Comparison of ENCODE assay signal across 32 mouse cellular contexts in genomic region chr12:10078341-10078740, GRCm38 (mm10).
DNase-seq lines count a peak whose midpoint lies in the region; ATAC-seq and TF ChIP-seq lines count a peak whose summit lies in the region.
"Had no signal": no experiment of that assay in that cellular context is flagged by ENCODE, and none has a peak within 500 bp of the region (broad histone marks: within the 10 kb centered on the region; RNA-seq: fewer than 3 reads in every experiment).

No protein-coding gene starts in this region.

- intact Hi-C loops in left cerebral cortex, postnatal 10 days (cut with DNase I) = no loop called here

- no peak for TF ChIP-seq CTCF in stomach, postnatal 0 days (IDR thresholded peaks at IDR 0.05; ENCODE audit: low read depth)

- TF ChIP-seq EP300 in stomach, postnatal 0 days (optimal IDR thresholded peaks at IDR 0.05) = no peak

- no peak for ATAC-seq in kidney, embryonic 15.5 days (replicated peaks; ENCODE audit: low FRiP score)
- ATAC-seq in stomach, embryonic 14.5 days (ENCODE audit: insufficient number of reproducible peaks, insufficient read depth, low FRiP score, low read depth) = no peak
- ATAC-seq in stomach, postnatal 0 days (ENCODE audit: low FRiP score, low TSS enrichment) = no peak
- ATAC-seq: forebrain, embryonic 16.5 days; hindbrain, postnatal 0 days had no signal

- peak; percentile 22 for DNase-seq in adrenal gland, postnatal 14 days
- DNase-seq in adrenal gland, adult 8-10 months = no peak
- peak; percentile 17 for DNase-seq in kidney, postnatal 10 days
- DNase-seq in stomach, postnatal 0 days (ENCODE audit: low spot score) = no peak
- no peak for DNase-seq in left cerebral cortex, postnatal 10 days (ENCODE audit: extremely low spot score in 1 of 2, low spot score in 2 of 2)
- DNase-seq in urinary bladder, postnatal 4 days (ENCODE audit: low spot score in 2 of 2) = no peak
- DNase-seq: adrenal gland, postnatal 25 days; cerebellum, adult 11-12 months; cerebellum, postnatal 10 days; gastrocnemius, adult 2 months; gastrocnemius, postnatal 36 days; heart, adult 18-20 months; heart, postnatal 36 days; lung, postnatal 36 days; right cerebral cortex, postnatal 4 days; thymus, postnatal 25 days had no signal

- no peak overlapping the region for H3K9ac ChIP-seq in kidney, embryonic 15.5 days
- no peak overlapping the region for H3K9ac ChIP-seq in stomach, embryonic 14.5 days (replicated peaks; ENCODE audit: low read depth, low read length)
- no peak overlapping the region for H3K9ac ChIP-seq in stomach, postnatal 0 days (ENCODE audit: low read length)
- H3K9ac ChIP-seq: embryonic facial prominence, embryonic 13.5 days; hindbrain, embryonic 12.5 days; limb, embryonic 13.5 days; neural tube, embryonic 12.5 days had no signal

- WGBS in kidney, embryonic 15.5 days = 48% methylated on average over 5 of the region's 5 CpGs
- 38% methylated on average over 5 of the region's 5 CpGs for WGBS in stomach, embryonic 14.5 days
- WGBS in stomach, postnatal 0 days = 55% methylated on average over 5 of the region's 5 CpGs

- no peaks in the 10 kb centered on the region for H3K27me3 ChIP-seq in kidney, embryonic 15.5 days
- no peaks in the 10 kb centered on the region for H3K27me3 ChIP-seq in stomach, embryonic 14.5 days (ENCODE audit: control insufficient read depth, insufficient read depth, low read length)
- no peaks in the 10 kb centered on the region for H3K27me3 ChIP-seq in stomach, postnatal 0 days (ENCODE audit: control insufficient read depth, insufficient read depth, low read length)
- H3K27me3 ChIP-seq: embryonic facial prominence, embryonic 13.5 days; hindbrain, embryonic 12.5 days; limb, embryonic 13.5 days; neural tube, embryonic 12.5 days had no signal

- H3K36me3 ChIP-seq in kidney, embryonic 15.5 days = no peaks in the 10 kb centered on the region
- H3K36me3 ChIP-seq in stomach, embryonic 14.5 days (ENCODE audit: control insufficient read depth, insufficient read depth, low read length) = no peaks in the 10 kb centered on the region
- H3K36me3 ChIP-seq in stomach, postnatal 0 days (ENCODE audit: control insufficient read depth, insufficient read depth, low read length) = no peaks in the 10 kb centered on the region
- H3K36me3 ChIP-seq: embryonic facial prominence, embryonic 13.5 days; G1E; hindbrain, embryonic 12.5 days; limb, embryonic 13.5 days; neural tube, embryonic 12.5 days had no signal

- no peak overlapping the region for H3K4me2 ChIP-seq in kidney, embryonic 15.5 days
- no peak overlapping the region for H3K4me2 ChIP-seq in stomach, embryonic 14.5 days (replicated peaks; ENCODE audit: low read depth, low read length)
- H3K4me2 ChIP-seq in stomach, postnatal 0 days (replicated peaks; ENCODE audit: low read depth) = no peak overlapping the region
- H3K4me2 ChIP-seq: embryonic facial prominence, embryonic 13.5 days; heart, embryonic 11.5 days; hindbrain, embryonic 12.5 days; limb, embryonic 13.5 days; liver, embryonic 11.5 days; midbrain, embryonic 11.5 days; neural tube, embryonic 12.5 days had no signal

- H3K27ac ChIP-seq in kidney, embryonic 15.5 days = no peak overlapping the region
- peak overlapping the region; percentile 4; the same call in 1 of the 2 replicates for H3K27ac ChIP-seq in stomach, embryonic 14.5 days (ENCODE audit: low read length)
- no peak overlapping the region for H3K27ac ChIP-seq in stomach, postnatal 0 days (replicated peaks)
- H3K27ac ChIP-seq: gastrocnemius, adult 2 months; hindbrain, embryonic 12.5 days; hindbrain, postnatal 0 days; layer of hippocampus, adult 2 months; left cerebral cortex, adult 2 months; limb, embryonic 13.5 days; neural tube, embryonic 12.5 days had no signal

- H3K4me1 ChIP-seq in kidney, embryonic 15.5 days = 0 out of 2 replicates have a peak, but pooled peaks cover 9% of the 10 kb centered on the region
- H3K4me1 ChIP-seq in stomach, embryonic 14.5 days (ENCODE audit: control insufficient read depth, insufficient read depth, low read length) = no peaks in the 10 kb centered on the region
- H3K4me1 ChIP-seq in stomach, postnatal 0 days (replicated peaks; ENCODE audit: control insufficient read depth, insufficient read depth) = no peaks in the 10 kb centered on the region
- H3K4me1 ChIP-seq: hindbrain, embryonic 12.5 days; limb, embryonic 13.5 days; neural tube, embryonic 12.5 days had no signal

- H3K9me3 ChIP-seq in kidney, embryonic 15.5 days (replicated peaks) = no peaks in the 10 kb centered on the region
- no peaks in the 10 kb centered on the region for H3K9me3 ChIP-seq in stomach, embryonic 14.5 days (ENCODE audit: control insufficient read depth, low read depth, low read length)
- H3K9me3 ChIP-seq in stomach, postnatal 0 days (ENCODE audit: control insufficient read depth, low read length) = no peaks in the 10 kb centered on the region
- H3K9me3 ChIP-seq: embryonic facial prominence, embryonic 13.5 days; G1E; hindbrain, embryonic 12.5 days; limb, embryonic 13.5 days; neural tube, embryonic 12.5 days had no signal

- H3K4me3 ChIP-seq in kidney, embryonic 15.5 days (replicated peaks) = no peak overlapping the region
- H3K4me3 ChIP-seq in stomach, embryonic 14.5 days (ENCODE audit: low read depth, low read length) = no peak overlapping the region
- H3K4me3 ChIP-seq in stomach, postnatal 0 days (ENCODE audit: low read depth, low read length) = no peak overlapping the region
- H3K4me3 ChIP-seq: embryonic facial prominence, embryonic 13.5 days; erythroblast, embryonic 14.5 days; gastrocnemius, adult 2 months; hindbrain, embryonic 12.5 days; layer of hippocampus, adult 2 months; left cerebral cortex, adult 2 months; limb, embryonic 13.5 days; myocyte; neural tube, embryonic 12.5 days had no signal

Comparison
In these comparisons a context has a peak if more than half of its experiments do, and no peak if none do; other contexts are left out.
1. DNase-seq: peak in adrenal gland, postnatal 14 days (single experiment) and kidney, postnatal 10 days (single experiment); none in adrenal gland, adult 8-10 months (single experiment), stomach, postnatal 0 days (single experiment), left cerebral cortex, postnatal 10 days (0 of 2) and urinary bladder, postnatal 4 days (0 of 2).